Mouse (Mus musculus): ENCODE data around the gene Fam19a2.

Gene Fam19a2

DNA sequence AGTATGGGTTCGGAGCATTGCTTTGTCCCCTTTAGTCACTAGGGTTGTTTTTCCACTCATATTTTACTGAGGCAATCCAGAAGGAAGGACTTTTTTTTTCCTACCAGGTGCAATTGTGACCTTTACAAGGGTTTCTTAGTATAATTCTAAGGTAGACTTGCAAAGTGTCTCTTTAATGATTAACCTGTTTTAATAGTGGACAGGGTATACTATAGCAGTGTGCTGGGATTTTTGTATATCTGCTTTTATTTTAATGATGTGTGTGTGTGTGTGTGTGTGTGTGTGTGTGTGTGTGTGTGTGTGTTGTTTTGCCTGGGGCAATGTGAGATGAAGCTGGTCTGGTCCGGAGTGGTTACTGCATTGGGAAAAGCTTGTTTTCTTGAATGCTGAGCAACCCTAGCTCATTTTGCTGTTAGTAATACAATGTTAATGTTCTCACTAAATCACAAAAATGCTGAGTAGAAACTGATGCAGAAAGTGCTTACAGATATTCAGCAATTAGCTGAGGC is 458.2 kb downstream of the Fam19a2 start:
- DNase-seq (ENCODE audit: low spot score) = no peak

DNA sequence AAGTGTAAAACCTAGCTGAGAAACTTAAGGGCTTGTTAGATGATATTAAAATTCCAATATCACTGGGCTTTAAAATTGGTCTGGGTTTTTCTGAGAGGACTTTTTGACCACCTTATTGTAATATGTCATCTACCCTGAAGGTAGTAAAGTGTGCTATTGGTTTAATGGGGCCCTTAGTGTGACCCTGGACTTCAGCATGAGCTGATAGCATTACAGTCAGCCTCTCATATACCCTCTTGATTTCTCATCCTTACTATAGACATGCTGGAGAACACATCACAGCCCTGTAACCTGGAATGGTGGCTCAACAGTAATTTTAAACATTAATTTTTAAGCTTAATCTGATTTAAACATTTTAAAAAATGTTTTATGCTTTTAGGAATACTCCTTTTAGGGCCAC is 459.8 kb downstream of the Fam19a2 start:
- DNase-seq (ENCODE audit: low spot score) = no peak

GRCm38 (mm10) chr10:123748317-123748716 is 484.5 kb downstream of the Fam19a2 start:
- DNase-seq (ENCODE audit: low spot score) = no peak

GRCm38 (mm10) chr10:123751676-123752280 is 488.0 kb downstream of the Fam19a2 start:
- DNase-seq (ENCODE audit: low spot score) = no peak

- DNase-seq (ENCODE audit: low spot score) = no peak
Observed at GRCm38 (mm10) chr10:123752755-123753154, 489.0 kb downstream of the Fam19a2 start.

DNA sequence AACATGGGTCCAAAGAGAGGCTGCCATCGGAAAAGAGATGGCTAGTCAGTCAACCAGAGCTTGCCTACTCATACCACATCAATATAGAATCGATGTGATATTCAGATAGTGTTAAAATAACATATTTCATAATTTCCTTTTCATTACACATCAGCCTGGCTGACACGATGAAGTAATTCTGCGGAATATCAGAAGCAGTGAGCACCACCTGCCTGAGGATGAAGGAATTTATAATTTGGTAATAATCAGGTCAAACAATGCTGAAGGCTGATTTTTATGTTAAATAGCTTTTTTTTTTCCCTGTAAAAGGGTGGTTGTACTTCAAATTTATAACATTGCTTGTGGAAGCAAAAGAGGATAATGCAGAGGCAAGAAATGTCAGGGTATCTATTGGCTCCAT is 490.2 kb downstream of the Fam19a2 start:
- DNase-seq (ENCODE audit: low spot score) = no peak

GRCm38 (mm10) chr10:123789374-123789773 is 525.6 kb downstream of the Fam19a2 start:
- DNase-seq (ENCODE audit: low spot score) = no peak

All from retina, embryonic 14.5 days (tissue).